Mouse (Mus musculus) lung, postnatal 10 days (tissue): ENCODE data around the gene Slc16a11.
"Not testable (repeated sequence)": the region's sequence is repeated elsewhere in the genome, so short reads cannot be mapped to it uniquely, and the experiment has no call there.

Source experiments
- DNase-seq: peaks from one replicate; pipeline ENCODE4 v3.0.0; 2021

The Slc16a11 gene

DNA sequence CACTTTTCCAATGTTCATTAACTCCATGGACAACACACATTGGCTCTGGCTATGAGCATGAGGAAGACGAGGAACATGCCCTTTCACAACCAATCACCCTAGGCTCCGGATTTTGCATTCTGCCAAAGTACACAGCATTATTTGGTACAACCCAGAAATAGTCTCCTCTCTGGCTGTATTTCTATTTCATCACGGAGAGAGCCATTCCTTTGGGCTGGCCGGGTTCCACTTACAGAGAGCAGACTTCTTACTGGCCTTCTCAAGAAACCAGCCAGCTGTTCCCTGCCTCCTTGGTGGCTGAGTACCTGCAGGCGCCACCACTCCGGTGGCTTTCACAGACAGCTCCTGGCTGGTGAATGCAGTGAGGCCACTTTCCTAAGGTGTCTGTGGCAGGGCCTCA, at the start of gene Slc16a11:
Gene Slc16a11, plus strand, starts transcription at position 330 of the 400 bp plus-strand sequence.
- no peak for DNase-seq

- DNase-seq, result peak; percentile 20
Observed at GRCm38 (mm10) chr11:70165972-70166921, 46.3 kb upstream of the Slc16a11 start.

DNA sequence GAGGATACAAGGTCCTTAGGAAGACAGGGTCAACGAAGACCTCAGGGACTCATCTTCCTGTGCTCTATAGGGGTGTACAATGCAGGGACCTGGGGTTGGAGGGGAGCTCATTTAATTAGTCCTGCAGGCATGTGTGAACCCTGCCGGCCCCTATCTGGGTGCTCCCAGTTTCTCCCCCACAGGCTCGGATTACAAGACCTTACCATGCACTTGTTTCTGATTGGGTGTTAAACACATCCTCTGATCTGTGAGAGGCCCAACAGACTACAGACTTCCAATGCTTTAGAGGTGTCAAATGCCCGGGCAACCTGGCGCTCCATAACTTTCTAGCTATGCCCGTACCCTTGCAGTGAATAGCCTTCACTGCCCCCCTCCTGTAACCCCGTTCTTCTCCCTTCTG, 44.4 kb upstream of the Slc16a11 start:
- no peak for DNase-seq

GRCm38 (mm10) chr11:70169471-70169870, 43.1 kb upstream of the Slc16a11 start:
- not testable (repeated sequence) for DNase-seq

- no peak for DNase-seq
Observed at GRCm38 (mm10) chr11:70170291-70170690, 42.3 kb upstream of the Slc16a11 start.

DNA sequence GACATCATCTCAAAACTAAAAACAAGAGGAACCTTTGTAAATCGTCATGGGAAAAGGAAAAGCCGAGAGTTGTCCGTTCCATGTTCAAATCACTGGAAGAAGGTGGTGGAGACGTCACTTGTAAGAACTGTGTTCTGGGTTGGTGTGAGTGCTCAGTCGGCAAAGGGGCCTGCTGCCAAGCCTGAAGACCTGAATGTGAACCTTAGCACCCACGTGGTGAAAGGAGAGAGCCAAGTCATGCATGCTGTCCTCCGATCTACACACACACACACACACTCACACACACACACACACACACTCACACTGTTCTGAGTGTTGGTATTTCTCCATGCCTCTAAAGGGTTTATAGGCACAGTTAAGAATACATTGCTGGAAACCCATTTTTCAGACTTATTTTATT, 41.4 kb upstream of the Slc16a11 start:
- DNase-seq, result no peak

DNA sequence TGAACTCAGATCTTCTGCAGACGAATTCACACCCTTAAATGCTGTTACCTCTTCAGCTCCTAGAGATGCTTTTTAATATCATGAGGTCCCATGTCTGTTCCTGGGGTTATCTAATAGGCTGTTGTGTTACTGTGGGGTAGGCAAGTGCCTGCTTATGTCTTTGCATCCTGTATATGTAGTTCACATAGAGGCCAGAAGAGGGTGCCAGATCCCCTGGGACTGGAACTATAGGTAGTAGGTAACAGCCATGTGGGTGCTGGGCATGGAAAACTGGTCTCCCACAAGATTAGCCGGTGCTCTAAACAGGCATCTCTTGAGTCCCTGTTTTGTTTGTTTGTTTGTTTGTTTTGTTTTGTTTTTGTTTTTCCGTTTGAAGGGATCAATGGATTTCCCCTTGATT, 40.7 kb upstream of the Slc16a11 start:
- peak; percentile 54 for DNase-seq

- peak; percentile 13 for DNase-seq
Observed at GRCm38 (mm10) chr11:70172298-70172697, 40.3 kb upstream of the Slc16a11 start.

GRCm38 (mm10) chr11:70174491-70174890, 38.1 kb upstream of the Slc16a11 start:
- DNase-seq, result no peak

DNA sequence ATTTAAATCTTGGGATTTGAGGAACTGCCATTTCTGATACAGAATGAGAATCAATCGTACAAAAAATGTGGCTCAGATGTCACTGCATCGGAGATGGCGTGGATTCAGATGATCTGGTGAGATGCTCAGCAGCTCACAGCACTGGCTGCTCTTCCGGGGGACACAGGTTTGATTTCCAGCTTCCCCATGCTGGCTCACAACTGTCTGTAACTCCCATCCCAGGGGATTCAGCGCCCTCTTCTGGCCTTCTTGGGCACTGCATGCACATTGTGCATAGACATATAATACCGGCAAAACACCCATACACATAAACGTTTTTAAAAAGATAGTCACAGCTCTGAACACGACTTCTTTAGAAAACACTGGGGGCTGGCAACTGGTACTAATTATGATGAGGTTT, 34.9 kb upstream of the Slc16a11 start:
- peak; percentile 24 for DNase-seq

- DNase-seq, result no peak
Observed at GRCm38 (mm10) chr11:70178311-70178710, 34.2 kb upstream of the Slc16a11 start.

- DNase-seq, result no peak
Observed at GRCm38 (mm10) chr11:70178756-70179155, 33.8 kb upstream of the Slc16a11 start.

- peak; percentile 47 for DNase-seq
Observed at GRCm38 (mm10) chr11:70179401-70179800, 33.2 kb upstream of the Slc16a11 start.

DNA sequence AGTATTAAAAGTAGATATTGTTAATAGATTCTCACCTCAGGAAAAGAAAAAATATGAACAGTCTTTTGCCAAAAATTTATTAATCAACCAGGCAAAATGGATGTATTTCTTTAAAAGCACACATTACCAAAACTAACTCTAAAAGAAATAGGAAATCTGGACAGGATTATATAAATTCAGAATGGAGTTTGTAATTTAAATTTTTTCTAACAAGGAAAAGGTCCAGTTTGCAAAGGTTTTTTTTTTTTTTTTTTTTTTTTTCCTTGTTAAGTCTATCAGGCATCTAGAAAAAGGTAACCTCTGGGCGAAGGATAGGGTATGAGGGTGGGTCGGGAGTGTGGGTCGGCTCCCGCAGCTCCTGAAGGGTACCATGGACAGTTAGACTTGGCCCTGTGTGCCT, 32.1 kb upstream of the Slc16a11 start:
- no peak for DNase-seq

DNA sequence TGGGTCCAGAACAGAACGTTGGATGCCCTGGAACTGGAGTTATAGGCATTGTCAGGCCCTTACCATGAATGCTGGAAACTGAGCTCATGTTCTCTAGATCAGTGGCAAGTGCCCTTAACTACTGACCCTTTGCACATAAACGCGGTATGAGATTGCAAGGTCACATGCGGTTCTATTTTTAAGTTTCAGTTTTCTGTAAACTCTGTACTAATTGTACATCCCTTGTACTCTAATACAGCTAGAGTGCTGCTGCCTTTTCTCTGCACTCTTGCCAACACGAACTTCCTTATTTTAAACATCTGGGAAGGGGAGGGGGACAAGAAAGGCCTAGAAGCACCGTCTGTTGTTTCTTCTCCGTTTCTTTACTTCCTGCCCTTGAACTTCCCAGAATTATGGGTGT, 27.4 kb upstream of the Slc16a11 start:
- DNase-seq, result no peak

- peak; percentile 14 for DNase-seq
Observed at GRCm38 (mm10) chr11:70189319-70190134, 23.0 kb upstream of the Slc16a11 start.

DNA sequence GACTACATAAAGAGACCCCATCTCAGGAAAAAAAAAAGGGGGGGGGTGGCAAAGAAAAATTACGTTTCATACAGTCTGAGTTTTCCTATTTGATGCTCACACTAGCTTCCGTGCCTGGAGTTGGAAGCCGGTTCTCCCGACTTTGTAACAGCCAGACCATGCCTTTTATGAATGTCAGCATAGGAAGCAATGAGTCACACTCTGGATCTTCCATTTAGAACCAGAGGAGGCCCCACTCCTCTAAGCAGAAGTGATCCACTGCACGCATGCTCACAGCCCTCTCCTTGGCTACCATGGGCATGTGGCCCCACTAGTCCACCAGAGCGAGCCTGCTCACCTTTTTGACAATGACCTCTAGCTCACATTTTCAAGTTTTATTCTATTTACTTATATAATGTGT, 21.4 kb upstream of the Slc16a11 start:
- no peak for DNase-seq

- no peak for DNase-seq
Observed at GRCm38 (mm10) chr11:70192157-70192556, 20.4 kb upstream of the Slc16a11 start.

- peak; percentile 79 for DNase-seq
Observed at GRCm38 (mm10) chr11:70193354-70194285, 18.9 kb upstream of the Slc16a11 start.

DNA sequence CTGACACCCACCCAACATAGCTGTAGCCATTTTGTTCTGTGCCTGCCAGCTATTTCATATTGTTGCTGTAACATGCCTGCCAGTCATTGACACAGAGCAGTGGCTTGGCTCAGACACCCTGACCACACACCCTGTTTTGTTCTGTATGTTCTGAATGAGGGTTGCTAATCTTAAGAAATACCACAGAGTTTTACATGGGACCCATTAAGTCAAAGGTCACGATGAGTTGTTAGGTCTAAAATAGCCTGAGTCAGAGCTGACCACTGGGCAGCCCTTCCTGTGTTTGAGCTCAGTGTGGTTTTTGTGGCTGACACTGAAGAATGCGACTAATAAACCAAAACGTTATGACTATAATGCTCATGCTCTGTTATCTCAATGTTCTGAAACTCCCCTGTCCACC, 14.2 kb upstream of the Slc16a11 start:
- no peak for DNase-seq

- no peak for DNase-seq
Observed at GRCm38 (mm10) chr11:70199107-70199506, 13.4 kb upstream of the Slc16a11 start.

DNA sequence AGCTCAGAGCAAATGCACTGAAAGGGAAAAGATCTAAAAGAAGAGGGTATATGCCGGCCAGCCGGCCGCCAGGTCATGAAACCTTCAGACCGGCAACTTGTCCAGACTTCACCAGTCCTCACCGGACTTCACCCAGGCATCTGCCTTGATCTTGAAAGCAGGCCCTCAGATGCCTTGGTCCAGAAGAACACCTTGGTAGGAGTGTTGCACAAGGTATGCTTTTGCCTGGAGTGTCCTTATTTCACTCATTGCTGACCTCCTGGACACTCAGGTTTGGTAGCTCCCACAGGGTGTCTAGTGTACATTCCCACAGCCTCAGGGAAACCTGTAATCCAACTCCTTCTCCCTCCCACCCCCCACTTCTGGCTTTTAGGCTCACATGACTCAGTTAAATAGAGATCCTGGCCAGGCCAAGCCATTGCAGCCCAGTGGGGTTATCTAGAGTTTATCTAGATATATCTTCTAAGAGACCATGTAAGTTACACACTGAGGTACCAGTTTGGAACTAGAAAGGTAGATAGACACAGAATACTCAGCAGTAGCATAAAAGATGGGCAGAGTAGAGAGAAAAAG, 12.4 kb upstream of the Slc16a11 start:
- DNase-seq, result no peak
